ENCODE assay signal across 12 mouse cellular contexts in the genomic region with DNA sequence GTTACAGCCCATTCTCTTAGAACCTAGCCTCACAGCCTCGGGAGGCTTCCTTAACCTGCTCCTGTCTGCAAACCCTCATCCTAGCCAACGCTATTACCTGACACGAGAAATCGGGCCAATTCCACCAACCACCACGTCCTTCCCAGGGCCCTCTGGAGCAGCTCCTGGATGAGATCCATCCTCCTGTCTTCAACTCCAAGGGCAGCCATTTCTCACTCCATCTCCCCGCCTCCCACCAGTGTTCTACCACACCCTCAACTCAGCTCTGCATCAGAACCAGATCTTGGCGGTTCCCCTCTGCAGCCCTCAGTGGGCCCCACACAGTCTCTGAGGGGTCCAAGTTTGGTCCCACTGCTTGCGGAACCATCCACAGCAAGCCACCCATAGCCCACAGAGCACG. TPM values are rescaled to one million over a fixed set of nuclear protein-coding genes. Genes with fewer than 3 reads are reported as not detected.
DNase-seq lines count a peak whose midpoint lies in the region; ATAC-seq and TF ChIP-seq lines count a peak whose summit lies in the region.
"Had no signal": no experiment of that assay in that cellular context is flagged by ENCODE, and none has a peak within 500 bp of the region (broad histone marks: within the 10 kb centered on the region; RNA-seq: fewer than 3 reads in every experiment).

No protein-coding gene starts in this region.

- peaks cover 28% of the 10 kb centered on the region for H3K36me3 ChIP-seq in limb, embryonic 12.5 days
- peaks cover 28% of the 10 kb centered on the region for H3K36me3 ChIP-seq in limb, embryonic 10.5 days
- H3K36me3 ChIP-seq in limb, embryonic 13.5 days, result peaks cover 33% of the 10 kb centered on the region
- H3K36me3 ChIP-seq in midbrain, postnatal 0 days (ENCODE audit: insufficient read depth, low read length), result peaks cover 9% of the 10 kb centered on the region

- peak overlapping the region; percentile 17; the same call in 1 of the 2 replicates for H3K27ac ChIP-seq in limb, embryonic 12.5 days
- H3K27ac ChIP-seq in limb, embryonic 10.5 days, result no peak overlapping the region
- H3K27ac ChIP-seq in limb, embryonic 13.5 days, result peak overlapping the region; percentile 10; the same call in 1 of the 2 replicates
- H3K27ac ChIP-seq in midbrain, postnatal 0 days (ENCODE audit: low read depth, low read length), result no peak overlapping the region
- no peak overlapping the region for H3K27ac ChIP-seq in cerebellum, adult 2 months (ENCODE audit: insufficient read depth, low read length)

- H3K4me3 ChIP-seq in limb, embryonic 12.5 days (replicated peaks), result no peak overlapping the region
- H3K4me3 ChIP-seq in limb, embryonic 10.5 days, result no peak overlapping the region
- no peak overlapping the region for H3K4me3 ChIP-seq in limb, embryonic 13.5 days
- no peak overlapping the region for H3K4me3 ChIP-seq in midbrain, postnatal 0 days (ENCODE audit: low read depth, low read length)
- no peak overlapping the region for H3K4me3 ChIP-seq in cerebellum, adult 2 months (replicated peaks; ENCODE audit: insufficient read depth, low read depth, low read length)
- H3K4me3 ChIP-seq: midbrain, embryonic 10.5 days had no signal

- no peak for ATAC-seq in limb, embryonic 12.5 days (ENCODE audit: insufficient number of reproducible peaks, insufficient read depth, low FRiP score, low TSS enrichment, low read depth)
- ATAC-seq in limb, embryonic 13.5 days (ENCODE audit: low FRiP score, low read depth), result no peak
- ATAC-seq in midbrain, postnatal 0 days (ENCODE audit: low FRiP score), result no peak

- WGBS in limb, embryonic 12.5 days, result 86% methylated on average over 9 of the region's 9 CpGs
- WGBS in limb, embryonic 10.5 days, result 92% methylated on average over 9 of the region's 9 CpGs
- WGBS in limb, embryonic 13.5 days, result 84% methylated on average over 9 of the region's 9 CpGs
- 89% methylated on average over 9 of the region's 9 CpGs for WGBS in midbrain, postnatal 0 days
- 50% methylated on average over 9 of the region's 9 CpGs for WGBS in cerebellum, adult 2 months

- TF ChIP-seq CTCF in midbrain, postnatal 0 days (IDR thresholded peaks at IDR 0.05), result no peak
- no peak for TF ChIP-seq CTCF in cerebellum, adult 2 months (IDR thresholded peaks at IDR 0.05; ENCODE audit: borderline replicate concordance, insufficient read depth, low read depth, low read length)

- DNase-seq in limb, embryonic 10.5 days (ENCODE audit: low spot score), result no peak
- DNase-seq in adrenal gland, postnatal 25 days, result peak; percentile 35
- DNase-seq in heart, adult 18-20 months, result peak; percentile 79 to 80
- no peak for DNase-seq in midbrain, postnatal 0 days (ENCODE audit: low spot score)
- DNase-seq in cerebellum, adult 2 months, result no peak
- no peak for DNase-seq in frontal cortex, postnatal 10 days (ENCODE audit: low spot score in 2 of 2)
- DNase-seq: cerebellum, adult 8-10 months; kidney, adult 8-10 months; right cerebral cortex, postnatal 25 days had no signal

- H3K4me2 ChIP-seq in limb, embryonic 12.5 days, result no peak overlapping the region
- H3K4me2 ChIP-seq in limb, embryonic 13.5 days (replicated peaks), result no peak overlapping the region
- H3K4me2 ChIP-seq in midbrain, postnatal 0 days (ENCODE audit: low read depth, low read length, poor library complexity, severe bottlenecking), result no peak overlapping the region

- no peak overlapping the region for H3K9ac ChIP-seq in limb, embryonic 12.5 days (replicated peaks)
- no peak overlapping the region for H3K9ac ChIP-seq in limb, embryonic 13.5 days
- no peak overlapping the region for H3K9ac ChIP-seq in midbrain, postnatal 0 days (replicated peaks; ENCODE audit: low read length, poor library complexity, severe bottlenecking)

- no peaks in the 10 kb centered on the region for H3K27me3 ChIP-seq in limb, embryonic 12.5 days
- H3K27me3 ChIP-seq in limb, embryonic 10.5 days (ENCODE audit: low read depth, poor library complexity, severe bottlenecking), result no peaks in the 10 kb centered on the region
- no peaks in the 10 kb centered on the region for H3K27me3 ChIP-seq in limb, embryonic 13.5 days
- H3K27me3 ChIP-seq in midbrain, postnatal 0 days (ENCODE audit: insufficient read depth, low read length), result no peaks in the 10 kb centered on the region
- no peaks in the 10 kb centered on the region for H3K27me3 ChIP-seq in cerebellum, adult 2 months (ENCODE audit: control insufficient read depth, insufficient read depth, low read length)

- no peak for TF ChIP-seq POLR2A in cerebellum, adult 2 months (IDR thresholded peaks at IDR 0.05; ENCODE audit: borderline replicate concordance, insufficient read depth, low read length)

- peaks cover 25% of the 10 kb centered on the region for H3K4me1 ChIP-seq in limb, embryonic 12.5 days (replicated peaks)
- peaks cover 25% of the 10 kb centered on the region for H3K4me1 ChIP-seq in limb, embryonic 10.5 days
- peaks cover 21% of the 10 kb centered on the region for H3K4me1 ChIP-seq in limb, embryonic 13.5 days
- H3K4me1 ChIP-seq in midbrain, postnatal 0 days (ENCODE audit: insufficient read depth, low read length), result 0 out of 2 replicates have a peak, but pooled peaks cover 4% of the 10 kb centered on the region
- no peaks in the 10 kb centered on the region; the same call in 1 of the 2 replicates for H3K4me1 ChIP-seq in cerebellum, adult 2 months (ENCODE audit: control insufficient read depth, insufficient read depth, low read length)

- H3K9me3 ChIP-seq in limb, embryonic 12.5 days, result no peaks in the 10 kb centered on the region
- no peaks in the 10 kb centered on the region for H3K9me3 ChIP-seq in limb, embryonic 10.5 days (replicated peaks)
- H3K9me3 ChIP-seq in limb, embryonic 13.5 days, result no peaks in the 10 kb centered on the region
- no peaks in the 10 kb centered on the region for H3K9me3 ChIP-seq in midbrain, postnatal 0 days (ENCODE audit: low read length)
- H3K9me3 ChIP-seq: midbrain, embryonic 10.5 days had no signal

RNA-seq across cellular contexts. Expression of gene Ascc1, which starts 20.8 kb away (rescaled TPM):
- polyA plus RNA-seq in limb, embryonic 12.5 days (2016; fragmentation: Nextera tagmentation; extraction: Ambion mirVana), result 44.2 and 46.7 TPM in 2 replicates
- 32.1 and 36.5 TPM in 2 replicates for polyA plus RNA-seq in limb, embryonic 10.5 days (2016; fragmentation: Nextera tagmentation; extraction: Ambion mirVana)
- 28.8 and 33.8 TPM in 2 replicates for total RNA-seq in adrenal gland, postnatal 25 days (2021)
- total RNA-seq in heart, adult 18-20 months (2021), result 10 to 100 TPM; 23.2 to 25.9 TPM
- 44.9 and 46.0 TPM in 2 replicates for polyA plus RNA-seq in limb, embryonic 13.5 days (2015; fragmentation: Nextera tagmentation; extraction: Ambion mirVana)
- total RNA-seq in midbrain, postnatal 0 days (2014; rRNA removed), result 12.3 and 13.5 TPM in 2 replicates
- 50.1 TPM in 2 replicates for polyA plus RNA-seq in midbrain, postnatal 0 days (2015; fragmentation: Nextera tagmentation; extraction: Ambion mirVana)
- polyA plus RNA-seq in cerebellum, adult 2 months (2012; rRNA removed), result 25.4 and 28.8 TPM in 2 replicates

RNA-seq across cellular contexts. Expression of gene Anapc16, which starts 21.1 kb away (rescaled TPM):
- 126 and 132 TPM in 2 replicates for polyA plus RNA-seq in limb, embryonic 12.5 days (2016; fragmentation: Nextera tagmentation; extraction: Ambion mirVana)
- polyA plus RNA-seq in limb, embryonic 10.5 days (2016; fragmentation: Nextera tagmentation; extraction: Ambion mirVana), result 103 and 111 TPM in 2 replicates
- 64.1 and 67.8 TPM in 2 replicates for total RNA-seq in adrenal gland, postnatal 25 days (2021)
- 10 to 100 TPM; 73.8 to 84.0 TPM for total RNA-seq in heart, adult 18-20 months (2021)
- polyA plus RNA-seq in limb, embryonic 13.5 days (2015; fragmentation: Nextera tagmentation; extraction: Ambion mirVana), result 128 and 133 TPM in 2 replicates
- total RNA-seq in midbrain, postnatal 0 days (2014; rRNA removed), result 56.9 and 57.4 TPM in 2 replicates
- 109 and 118 TPM in 2 replicates for polyA plus RNA-seq in midbrain, postnatal 0 days (2015; fragmentation: Nextera tagmentation; extraction: Ambion mirVana)
- polyA plus RNA-seq in cerebellum, adult 2 months (2012; rRNA removed), result 93.2 and 95.5 TPM in 2 replicates

RNA-seq across cellular contexts. Expression of gene Ddit4, which starts 30.2 kb away (rescaled TPM):
- polyA plus RNA-seq in limb, embryonic 12.5 days (2016; fragmentation: Nextera tagmentation; extraction: Ambion mirVana), result 90.7 and 91.8 TPM in 2 replicates
- polyA plus RNA-seq in limb, embryonic 10.5 days (2016; fragmentation: Nextera tagmentation; extraction: Ambion mirVana), result 30.3 and 58.7 TPM in 2 replicates
- 35.7 and 57.7 TPM in 2 replicates for total RNA-seq in adrenal gland, postnatal 25 days (2021)
- 100 to 1,000 TPM; 158 to 190 TPM for total RNA-seq in heart, adult 18-20 months (2021)
- 75.9 and 77.0 TPM in 2 replicates for polyA plus RNA-seq in limb, embryonic 13.5 days (2015; fragmentation: Nextera tagmentation; extraction: Ambion mirVana)
- total RNA-seq in midbrain, postnatal 0 days (2014; rRNA removed), result 56.6 and 57.5 TPM in 2 replicates
- 43.4 and 43.6 TPM in 2 replicates for polyA plus RNA-seq in midbrain, postnatal 0 days (2015; fragmentation: Nextera tagmentation; extraction: Ambion mirVana)
- polyA plus RNA-seq in cerebellum, adult 2 months (2012; rRNA removed), result 48.3 and 53.9 TPM in 2 replicates

Comparison
In these comparisons a context has a peak if more than half of its experiments do, and no peak if none do; other contexts are left out.
1. H3K27ac ChIP-seq: peak in limb, embryonic 12.5 days (single experiment) and limb, embryonic 13.5 days (single experiment); none in limb, embryonic 10.5 days (single experiment), midbrain, postnatal 0 days (single experiment) and cerebellum, adult 2 months (single experiment).
2. DNase-seq: peak in adrenal gland, postnatal 25 days (single experiment) and heart, adult 18-20 months (2 of 2); none in limb, embryonic 10.5 days (single experiment), midbrain, postnatal 0 days (single experiment), cerebellum, adult 2 months (0 of 2) and frontal cortex, postnatal 10 days (0 of 2).